Mouse (Mus musculus): ENCODE results near the gene Mup6. TPM values are rescaled to one million over a fixed set of nuclear protein-coding genes. Genes with fewer than 3 reads are reported as not detected.
"Not testable (repeated sequence)": the region's sequence is repeated elsewhere in the genome, so short reads cannot be mapped to it uniquely, and the experiment has no call there.

Gene Mup6
- polyA plus RNA-seq (2016; fragmentation: Nextera tagmentation; extraction: Ambion mirVana), result not detected in 2 replicates

- no peak within 1 kb of the TSS for H3K4me2 ChIP-seq (replicated peaks)
- 32% methylated on average over 3 of the region's 3 CpGs for WGBS
- ATAC-seq (ENCODE audit: low FRiP score, low read depth), result no peak
Measured at GRCm38 (mm10) chr4:59963405-59964344, at the start of gene Mup6. Gene Mup6 (plus strand): TSS chr4:59964294.

GRCm38 (mm10) chr4:59914608-59915403 is 49.3 kb upstream of the Mup6 start, which contains the start of gene Slc46a2:
Gene Slc46a2 (minus strand): TSS chr4:59915056.
- Histone ChIP-seq H3K4me2 (replicated peaks) (peak within 1 kb of the TSS; percentile 22), H3K36me3 (no peaks in the 10 kb centered on the region), H3K4me3 (no peak within 1 kb of the TSS), H3K9me3 (no peaks in the 10 kb centered on the region), H3K27me3 (peaks cover 21% of the 10 kb centered on the region), H3K27ac (replicated peaks) (no peak within 1 kb of the TSS), H3K9ac (replicated peaks) (no peak within 1 kb of the TSS), H3K4me1 (no peaks in the 10 kb centered on the region)
- ATAC-seq (ENCODE audit: low FRiP score, low read depth), result no peak; the same call in 1 of the 2 replicates
- 23% methylated on average over 22 of the region's 22 CpGs for WGBS

More at GRCm38 (mm10) chr4:59963405-59964344, at the start of gene Mup6:
- no peaks in the 10 kb centered on the region for H3K27me3 ChIP-seq
- H3K4me1 ChIP-seq, result no peaks in the 10 kb centered on the region
- H3K36me3 ChIP-seq, result no peaks in the 10 kb centered on the region
- H3K9me3 ChIP-seq, result no peaks in the 10 kb centered on the region
- no peak within 1 kb of the TSS for H3K9ac ChIP-seq (replicated peaks)
- H3K4me3 ChIP-seq, result no peak within 1 kb of the TSS
- no peak within 1 kb of the TSS for H3K27ac ChIP-seq (replicated peaks)

- H3K36me3 ChIP-seq, result no peaks in the 10 kb centered on the region
- H3K9me3 ChIP-seq, result no peaks in the 10 kb centered on the region
- no peaks in the 10 kb centered on the region for H3K4me1 ChIP-seq
- H3K4me3 ChIP-seq, result no peak overlapping the region
- 94% methylated on average over 3 of the region's 3 CpGs for WGBS
- H3K27me3 ChIP-seq, result peaks cover 21% of the 10 kb centered on the region
- H3K27ac ChIP-seq (replicated peaks), result no peak overlapping the region
- H3K4me2 ChIP-seq (replicated peaks), result no peak overlapping the region
- no peak for ATAC-seq (ENCODE audit: low FRiP score, low read depth)
- no peak overlapping the region for H3K9ac ChIP-seq (replicated peaks)
Measured at GRCm38 (mm10) chr4:59917966-59918365, 46.1 kb upstream of the Mup6 start.

- Histone ChIP-seq H3K36me3 (no peaks in the 10 kb centered on the region), H3K4me3 (no peak overlapping the region), H3K4me2 (replicated peaks) (no peak overlapping the region), H3K9me3 (no peaks in the 10 kb centered on the region), H3K9ac (replicated peaks) (no peak overlapping the region), H3K27me3 (no peaks in the 10 kb centered on the region), H3K4me1 (no peaks in the 10 kb centered on the region), H3K27ac (replicated peaks) (no peak overlapping the region)
- WGBS, result 87% methylated on average over 9 of the region's 9 CpGs
- ATAC-seq (ENCODE audit: low FRiP score, low read depth), result no peak
Measured at GRCm38 (mm10) chr4:59925082-59925481, 39.0 kb upstream of the Mup6 start.

DNA sequence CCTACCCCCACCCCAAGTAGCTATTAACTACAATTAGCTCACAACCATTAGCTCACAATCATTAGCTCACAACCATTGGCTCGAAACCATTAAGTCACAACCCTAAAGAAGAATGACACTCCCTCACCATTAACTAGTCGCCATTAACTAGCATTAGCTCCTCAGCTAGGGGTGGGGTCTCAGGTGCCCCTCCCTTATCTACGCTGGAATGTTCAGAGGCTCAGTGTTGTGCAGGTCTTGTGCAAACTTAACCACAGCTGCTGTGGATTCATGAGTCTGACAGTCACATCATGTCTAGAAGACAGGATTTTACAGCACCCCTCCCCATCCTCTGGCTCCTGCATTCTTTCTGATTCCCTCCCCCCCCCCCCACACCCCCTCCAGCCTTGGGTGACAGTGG is 36.4 kb upstream of the Mup6 start:
- no peak overlapping the region for H3K9ac ChIP-seq (replicated peaks)
- no peak overlapping the region for H3K27ac ChIP-seq (replicated peaks)
- H3K4me1 ChIP-seq, result no peaks in the 10 kb centered on the region
- ATAC-seq (ENCODE audit: low FRiP score, low read depth), result 0 out of 2 replicates have a peak, but pooled peaks have one; percentile 47
- H3K36me3 ChIP-seq, result no peaks in the 10 kb centered on the region
- H3K4me3 ChIP-seq, result no peak overlapping the region
- no peak overlapping the region for H3K4me2 ChIP-seq (replicated peaks)
- no peaks in the 10 kb centered on the region for H3K27me3 ChIP-seq
- WGBS, result 91% methylated on average over 3 of the region's 3 CpGs
- no peaks in the 10 kb centered on the region for H3K9me3 ChIP-seq

DNA sequence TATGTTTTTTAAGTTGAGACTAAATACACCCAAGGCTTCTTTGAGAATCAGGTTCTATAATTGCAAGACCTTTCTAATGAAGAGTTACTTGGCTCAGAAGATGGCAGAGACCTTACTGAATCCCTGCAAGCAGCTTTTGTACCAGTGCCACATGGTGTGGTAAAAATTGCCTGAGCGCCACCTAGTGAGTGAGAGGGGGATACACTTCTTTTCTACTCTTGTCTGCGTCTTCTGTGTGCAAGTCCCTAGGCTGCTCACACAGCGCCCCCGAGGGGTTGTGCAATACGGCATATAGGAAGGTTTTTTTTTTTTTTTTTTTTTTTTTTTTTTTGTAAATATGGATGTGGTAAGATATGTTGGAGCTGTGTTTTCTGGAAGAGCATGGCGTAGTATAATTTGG is 35.7 kb upstream of the Mup6 start:
- ATAC-seq (ENCODE audit: low FRiP score, low read depth), result no peak
- Histone ChIP-seq H3K4me2 (replicated peaks) (no peak overlapping the region), H3K4me3 (no peak overlapping the region), H3K9me3 (no peaks in the 10 kb centered on the region), H3K36me3 (no peaks in the 10 kb centered on the region), H3K27me3 (no peaks in the 10 kb centered on the region), H3K27ac (replicated peaks) (no peak overlapping the region), H3K4me1 (no peaks in the 10 kb centered on the region), H3K9ac (replicated peaks) (no peak overlapping the region)
- 30% methylated on average over 6 of the region's 6 CpGs for WGBS

GRCm38 (mm10) chr4:59932505-59933281 is 31.4 kb upstream of the Mup6 start:
- no peaks in the 10 kb centered on the region for H3K27me3 ChIP-seq
- peak; percentile 82 for ATAC-seq (ENCODE audit: low FRiP score, low read depth)
- H3K4me2 ChIP-seq (replicated peaks), result no peak overlapping the region
- H3K4me1 ChIP-seq, result no peaks in the 10 kb centered on the region
- 57% methylated on average over 6 of the region's 6 CpGs for WGBS
- H3K9ac ChIP-seq (replicated peaks), result no peak overlapping the region
- no peak overlapping the region for H3K27ac ChIP-seq (replicated peaks)
- H3K36me3 ChIP-seq, result no peaks in the 10 kb centered on the region
- H3K4me3 ChIP-seq, result no peak overlapping the region
- H3K9me3 ChIP-seq, result no peaks in the 10 kb centered on the region

DNA sequence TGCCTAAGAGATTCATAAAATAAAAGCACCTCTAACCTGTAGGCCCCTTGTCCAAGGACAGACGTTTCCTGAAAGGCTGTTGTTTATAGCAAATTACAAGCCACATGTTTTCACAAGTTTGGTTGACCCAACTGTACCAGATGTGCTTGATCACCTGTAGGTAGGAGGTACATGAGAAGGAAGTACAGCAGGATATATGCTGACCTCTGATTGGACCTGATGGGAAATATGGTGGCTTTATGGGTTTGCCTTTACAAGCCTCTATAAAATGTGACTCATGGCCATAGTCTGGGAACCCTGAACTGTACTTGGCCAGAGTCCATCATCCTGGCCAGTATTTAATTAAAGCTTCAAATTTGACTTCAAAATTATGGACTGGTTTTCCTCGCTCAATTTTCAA is 26.6 kb upstream of the Mup6 start:
- Histone ChIP-seq H3K4me1 (no peaks in the 10 kb centered on the region), H3K27me3 (no peaks in the 10 kb centered on the region), H3K4me3 (no peak overlapping the region), H3K4me2 (replicated peaks) (no peak overlapping the region), H3K9ac (replicated peaks) (no peak overlapping the region), H3K27ac (replicated peaks) (no peak overlapping the region), H3K9me3 (no peaks in the 10 kb centered on the region), H3K36me3 (no peaks in the 10 kb centered on the region)
- WGBS, result 72% methylated on average over 2 of the region's 2 CpGs
- ATAC-seq (ENCODE audit: low FRiP score, low read depth), result no peak

- H3K27ac ChIP-seq (replicated peaks), result no peak within 1 kb of the TSS
- H3K36me3 ChIP-seq, result no peaks in the 10 kb centered on the region
- H3K4me3 ChIP-seq, result no peak within 1 kb of the TSS
- no peak for ATAC-seq (ENCODE audit: low FRiP score, low read depth)
- H3K9ac ChIP-seq (replicated peaks), result no peak within 1 kb of the TSS
- 79% methylated on average over 3 of the region's 3 CpGs for WGBS
- H3K9me3 ChIP-seq, result no peaks in the 10 kb centered on the region
- H3K4me1 ChIP-seq, result no peaks in the 10 kb centered on the region
- no peaks in the 10 kb centered on the region for H3K27me3 ChIP-seq
- H3K4me2 ChIP-seq (replicated peaks), result no peak within 1 kb of the TSS
Measured at GRCm38 (mm10) chr4:59960610-59961009, 3.5 kb upstream of the Mup6 start, which contains the start of gene Mup4. Gene Mup4 (minus strand): TSS chr4:59960710.

DNA sequence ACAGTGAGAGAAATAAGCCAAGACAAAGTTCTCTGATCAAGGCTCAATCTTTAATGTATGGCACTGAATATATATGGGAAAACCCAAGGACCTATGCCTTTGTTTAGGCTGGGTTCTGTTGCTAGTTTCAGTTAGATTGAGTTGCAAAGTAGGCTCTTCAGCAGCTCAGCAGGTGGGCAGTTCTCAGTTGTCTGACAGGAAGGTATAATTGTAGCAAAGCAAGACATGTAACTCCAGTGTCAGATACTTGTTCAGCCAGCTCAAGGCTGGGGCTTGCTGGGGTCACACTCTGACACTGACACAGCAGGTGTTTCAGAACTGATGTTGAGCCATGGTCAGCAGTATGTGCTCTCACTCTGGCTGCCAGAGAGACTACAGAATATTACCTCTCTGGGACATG is 33.8 kb downstream of the Mup6 start:
- H3K4me2 ChIP-seq (replicated peaks); H3K9ac ChIP-seq (replicated peaks); H3K9me3 ChIP-seq; H3K4me3 ChIP-seq; H3K4me1 ChIP-seq; H3K36me3 ChIP-seq; ATAC-seq (ENCODE audit: low FRiP score, low read depth); H3K27ac ChIP-seq (replicated peaks); H3K27me3 ChIP-seq: not testable (repeated sequence)

DNA sequence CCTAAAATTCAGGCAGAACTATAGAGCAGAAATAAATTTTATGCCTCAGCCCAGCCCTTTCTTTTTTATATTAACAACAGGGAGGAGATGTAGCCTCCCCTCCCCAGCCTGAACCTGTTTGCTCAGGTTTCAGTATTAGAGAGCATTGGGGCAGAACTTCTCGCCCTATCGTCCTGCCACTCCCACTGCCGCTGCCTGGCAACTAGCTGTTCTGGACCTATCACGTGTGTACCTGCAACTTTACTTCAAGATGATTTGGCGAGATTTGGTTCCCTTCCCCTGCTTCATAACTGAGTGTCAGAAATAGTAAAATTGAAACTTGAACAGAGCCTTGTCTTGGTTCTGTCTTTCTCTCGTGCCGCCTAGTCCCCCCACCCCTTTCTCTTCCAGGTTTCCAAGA is 56.0 kb downstream of the Mup6 start:
- not testable (repeated sequence) for H3K36me3 ChIP-seq; H3K27ac ChIP-seq (replicated peaks); H3K4me2 ChIP-seq (replicated peaks); H3K9me3 ChIP-seq; H3K4me3 ChIP-seq; ATAC-seq (ENCODE audit: low FRiP score, low read depth); H3K4me1 ChIP-seq; H3K9ac ChIP-seq (replicated peaks); H3K27me3 ChIP-seq
- 90% methylated on average over 7 of the region's 7 CpGs for WGBS
